Mouse (Mus musculus): Measurements from ENCODE around the gene Pdzk1.

Pdzk1 gene

GRCm38 (mm10) chr3:96902336-96902999, 73.4 kb downstream of the Pdzk1 start:
- no peak for DNase-seq

DNA sequence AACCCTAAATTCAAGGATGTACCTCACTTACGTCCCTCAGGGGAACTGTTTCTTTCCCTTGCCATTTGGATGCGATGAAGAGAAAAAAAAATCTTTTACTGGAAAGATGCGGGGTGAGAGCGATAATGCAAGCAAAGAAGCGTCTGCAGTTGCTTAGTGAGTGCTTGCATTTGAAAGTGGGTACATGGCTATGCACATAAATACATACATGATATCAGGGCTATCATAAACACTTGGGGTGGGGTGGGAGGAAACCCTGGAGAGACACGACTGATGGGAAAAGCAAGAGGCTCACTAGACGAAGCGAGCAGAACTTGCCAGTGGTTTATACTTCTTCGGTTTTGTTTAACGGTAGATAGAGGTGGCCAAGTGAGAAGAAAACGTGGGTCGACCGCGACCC, 75.3 kb downstream of the Pdzk1 start, which contains the start of gene Gja5:
Gja5 (plus strand) TSS at position 301 of the 400 bp plus-strand sequence.
- no peak for DNase-seq

GRCm38 (mm10) chr3:96904851-96905541, 75.9 kb downstream of the Pdzk1 start, which contains the start of gene Gpr89:
Gpr89 (minus strand) TSS chr3:96905346.
- peak; percentile 95 for DNase-seq

- no peak for DNase-seq
Measured at GRCm38 (mm10) chr3:96905592-96905991, 76.5 kb downstream of the Pdzk1 start.
